Comparison of ENCODE assay signal across 8 mouse cellular contexts in the genomic region with DNA sequence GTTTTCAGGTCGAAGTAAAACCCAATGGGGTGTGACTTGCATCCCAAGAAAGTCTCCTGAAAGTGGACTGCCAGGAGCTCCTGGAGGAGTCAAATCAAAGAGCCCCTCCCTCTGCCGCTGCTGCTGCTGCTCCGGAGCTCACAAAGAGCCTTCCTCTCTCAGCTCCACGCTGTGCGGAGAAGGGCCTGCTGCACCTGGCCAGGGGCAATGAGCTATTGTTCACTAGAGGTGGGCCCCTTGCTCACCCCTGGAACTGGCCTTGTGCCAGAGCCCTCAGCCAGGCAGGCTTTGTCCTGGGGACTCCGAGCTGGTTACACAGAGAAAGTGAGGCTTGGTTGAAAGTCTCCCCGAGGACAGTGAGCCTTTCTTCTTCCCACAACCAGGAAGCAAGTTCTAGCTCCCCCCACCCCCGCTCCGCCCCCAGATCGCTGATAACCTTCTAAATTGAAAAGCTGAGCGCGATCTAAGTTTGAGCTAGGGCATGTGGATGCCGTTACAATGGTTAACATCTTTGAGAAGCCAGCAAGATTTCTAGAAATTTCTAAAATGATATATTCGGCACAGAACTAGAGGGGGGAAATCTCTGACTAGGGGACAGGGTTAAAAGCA.
DNase-seq lines count a peak whose midpoint lies in the region; ATAC-seq lines count a peak whose summit lies in the region.

No protein-coding gene starts in this region.

- peaks cover 37% of the 10 kb centered on the region for H3K4me1 ChIP-seq in embryonic facial prominence, embryonic 12.5 days
- H3K4me1 ChIP-seq in intestine, embryonic 16.5 days (ENCODE audit: control insufficient read depth, insufficient read depth, low read length), result peaks cover 15% of the 10 kb centered on the region
- H3K4me1 ChIP-seq in midbrain, embryonic 12.5 days, result peaks cover 37% of the 10 kb centered on the region

- H3K9me3 ChIP-seq in embryonic facial prominence, embryonic 12.5 days, result no peaks in the 10 kb centered on the region
- no peaks in the 10 kb centered on the region for H3K9me3 ChIP-seq in intestine, embryonic 16.5 days (ENCODE audit: control insufficient read depth, low read length)
- no peaks in the 10 kb centered on the region for H3K9me3 ChIP-seq in midbrain, embryonic 12.5 days

- 8% methylated on average over 14 of the region's 14 CpGs for WGBS in embryonic facial prominence, embryonic 12.5 days
- 25% methylated on average over 14 of the region's 14 CpGs for WGBS in intestine, embryonic 16.5 days
- 11% methylated on average over 14 of the region's 14 CpGs for WGBS in midbrain, embryonic 12.5 days

- no peaks in the 10 kb centered on the region for H3K27me3 ChIP-seq in embryonic facial prominence, embryonic 12.5 days
- H3K27me3 ChIP-seq in intestine, embryonic 16.5 days (replicated peaks; ENCODE audit: control insufficient read depth, insufficient read depth, low read length), result no peaks in the 10 kb centered on the region
- 0 out of 2 replicates have a peak, but pooled peaks cover 4% of the 10 kb centered on the region for H3K27me3 ChIP-seq in midbrain, embryonic 12.5 days

- peak; percentile 73 for ATAC-seq in embryonic facial prominence, embryonic 12.5 days (ENCODE audit: insufficient number of reproducible peaks, insufficient read depth, low FRiP score, low TSS enrichment)
- ATAC-seq in intestine, embryonic 16.5 days, result peak; percentile 71
- ATAC-seq in midbrain, embryonic 12.5 days (ENCODE audit: low FRiP score, low read depth), result peak; percentile 57

- H3K4me3 ChIP-seq in embryonic facial prominence, embryonic 12.5 days, result no peak overlapping the region; the same call in 1 of the 2 replicates
- H3K4me3 ChIP-seq in intestine, embryonic 16.5 days (ENCODE audit: low read length), result peak overlapping the region; percentile 28
- no peak overlapping the region for H3K4me3 ChIP-seq in midbrain, embryonic 12.5 days

- no peaks in the 10 kb centered on the region for H3K36me3 ChIP-seq in embryonic facial prominence, embryonic 12.5 days
- no peaks in the 10 kb centered on the region for H3K36me3 ChIP-seq in intestine, embryonic 16.5 days (ENCODE audit: control insufficient read depth, insufficient read depth, low read length)
- H3K36me3 ChIP-seq in midbrain, embryonic 12.5 days, result no peaks in the 10 kb centered on the region

- peak overlapping the region; percentile 65 for H3K4me2 ChIP-seq in embryonic facial prominence, embryonic 12.5 days (replicated peaks)
- peak overlapping the region; percentile 46 for H3K4me2 ChIP-seq in intestine, embryonic 16.5 days (ENCODE audit: low read depth, low read length)
- peak overlapping the region; percentile 36 for H3K4me2 ChIP-seq in midbrain, embryonic 12.5 days (replicated peaks)

- peak; percentile 11 for DNase-seq in kidney, adult 18-20 months
- DNase-seq in kidney, adult 8-10 months, result no peak
- peak; percentile 44 for DNase-seq in thymus, postnatal 4 days
- DNase-seq in layer of hippocampus, adult 9-10 months (ENCODE audit: low spot score), result no peak
- no peak for DNase-seq in spleen, postnatal 14 days (ENCODE audit: low spot score in 2 of 2)

- peak overlapping the region; percentile 16; the same call in 1 of the 2 replicates for H3K9ac ChIP-seq in embryonic facial prominence, embryonic 12.5 days
- H3K9ac ChIP-seq in intestine, embryonic 16.5 days (ENCODE audit: low read depth, low read length), result peak overlapping the region; percentile 54
- H3K9ac ChIP-seq in midbrain, embryonic 12.5 days (replicated peaks), result no peak overlapping the region; the same call in 1 of the 2 replicates

- peak overlapping the region; percentile 51; the same call in 1 of the 2 replicates for H3K27ac ChIP-seq in embryonic facial prominence, embryonic 12.5 days
- H3K27ac ChIP-seq in intestine, embryonic 16.5 days (ENCODE audit: low read length), result no peak overlapping the region
- peak overlapping the region; percentile 89; the same call in 1 of the 2 replicates for H3K27ac ChIP-seq in midbrain, embryonic 12.5 days (replicated peaks)

Comparison
In these comparisons a context has a peak if more than half of its experiments do, and no peak if none do; other contexts are left out.
1. DNase-seq: peak in kidney, adult 18-20 months (single experiment) and thymus, postnatal 4 days (single experiment); none in kidney, adult 8-10 months (0 of 2), layer of hippocampus, adult 9-10 months (single experiment) and spleen, postnatal 14 days (0 of 2).
2. Peak in every context shown above with its lines, with median percentiles within 50 percentile points of each other: ATAC-seq and H3K4me2 ChIP-seq.